Mouse (Mus musculus) heart, postnatal 14 days (tissue): ENCODE measurements at regions not wholly inside any gene's neighbourhood (a gene's known extent, or its start where the extent isn't known, plus 50 kb on each side); places are given as distances from the start of the nearest gene placed in this dataset.

Source experiments
- DNase-seq, 2 experiments: peaks; one replicate each; pipeline ENCODE4 v3.0.0; 2021 to 2022
- intact Hi-C: fragments of 180-260 bp; cut with DNase I; formaldehyde crosslinking; loops from one replicate; pipeline ENCODE4 v1.15.1; 2025

- intact Hi-C loops, result no loop called here
- DNase-seq, result peak in 1 of 2 experiments; percentile 26
Measured at GRCm38 (mm10) chr16:12359116-12359515, 375.2 kb downstream of the Shisa9 start.

DNA sequence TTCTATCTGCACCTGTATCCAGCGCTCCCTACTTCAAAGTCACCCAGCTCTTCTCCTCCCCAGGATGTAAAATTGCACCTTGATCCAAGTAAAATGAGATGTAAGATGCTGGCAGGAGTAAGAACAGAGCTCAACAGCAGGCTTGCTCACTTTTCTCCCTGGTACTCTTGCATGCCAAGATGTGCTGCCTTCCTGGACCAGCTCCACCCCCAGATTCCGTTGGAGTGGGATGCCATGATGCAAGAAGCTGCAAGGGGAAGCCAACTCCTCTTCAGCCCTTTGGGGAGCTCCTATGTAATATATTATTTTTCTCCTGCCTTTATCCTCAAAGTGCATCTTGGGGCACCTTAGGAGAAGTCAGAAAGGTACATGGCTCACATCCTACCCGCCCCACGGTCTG is 405.6 kb downstream of the Shisa9 start:
- intact Hi-C loops, result no loop called here
- no peak for DNase-seq

GRCm38 (mm10) chr16:12435697-12436221 is 451.8 kb downstream of the Shisa9 start:
- intact Hi-C loops, result no loop called here

DNA sequence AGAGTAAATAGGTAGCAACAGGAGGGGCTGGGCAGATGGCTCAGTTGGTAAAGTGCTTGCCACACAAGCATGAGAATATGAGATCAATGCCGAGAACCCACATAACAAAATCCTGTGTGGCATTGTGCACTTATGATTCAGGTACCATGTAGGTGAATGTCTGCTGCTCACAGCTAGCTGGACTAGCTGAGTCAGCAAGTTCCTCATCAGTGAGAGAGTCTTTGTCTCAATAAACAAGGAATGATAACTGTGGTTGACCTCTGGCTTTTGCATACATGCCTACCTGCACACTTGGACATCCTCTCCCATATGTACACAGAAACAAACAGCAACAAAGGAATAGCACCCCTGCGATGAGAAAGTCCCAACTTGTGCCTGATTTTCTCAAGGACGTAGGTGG is 454.7 kb downstream of the Shisa9 start:
- no peak for DNase-seq
- intact Hi-C loops, result no loop called here

More at GRCm38 (mm10) chr16:12435697-12436221, 451.8 kb downstream of the Shisa9 start:
- DNase-seq, result peak in 1 of 2 experiments; percentile 18

- intact Hi-C loops, result no loop called here
- DNase-seq, result no peak
Measured at GRCm38 (mm10) chr16:12454791-12455190, 470.9 kb downstream of the Shisa9 start.
